Mouse (Mus musculus) thymus, adult 2 months (tissue): ENCODE results near the gene 4922502D21Rik. TPM values are rescaled to one million over a fixed set of nuclear protein-coding genes. Genes with fewer than 3 reads are reported as not detected.

Source experiments
- DNase-seq: peaks from one replicate; pipeline ENCODE4 v3.0.0; 2021
- H3K27ac ChIP-seq: fragments of 200-500 bp; 2 replicates; pipeline ENCODE4 v1.5.1; 2012; ENCODE audit warnings: low read length, control low read depth; ENCODE audit not compliant: control insufficient read depth, insufficient read depth
- H3K27me3 ChIP-seq: fragments of 200-500 bp; 2 replicates; pipeline ENCODE4 v1.6.1; 2012; ENCODE audit warnings: mild to moderate bottlenecking, low read length, moderate library complexity, mixed read lengths; ENCODE audit not compliant: control insufficient read depth, insufficient read depth
- H3K36me3 ChIP-seq: fragments of 200-500 bp; 2 replicates; pipeline ENCODE4 v1.6.1; 2012; ENCODE audit warnings: mild to moderate bottlenecking, low read length, moderate library complexity; ENCODE audit not compliant: control insufficient read depth, insufficient read depth
- H3K4me1 ChIP-seq: fragments of 200-500 bp; replicated peaks from 2 replicates; pipeline ENCODE4 v1.6.1; 2012; ENCODE audit warnings: low read length; ENCODE audit not compliant: control insufficient read depth, insufficient read depth
- H3K4me3 ChIP-seq: fragments of 200-500 bp; 2 replicates; pipeline ENCODE4 v1.5.1; 2012; ENCODE audit warnings: mild to moderate bottlenecking, low read length, control low read depth, moderate library complexity; ENCODE audit not compliant: control insufficient read depth, insufficient read depth
- CTCF ChIP-seq: fragments of 200-500 bp; IDR thresholded peaks from 2 replicates; pipeline ENCODE4 v1.5.1; 2012; ENCODE audit warnings: mild to moderate bottlenecking, control low read depth, low read length, moderate library complexity, borderline replicate concordance; ENCODE audit not compliant: control insufficient read depth, poor library complexity, insufficient read depth; ENCODE audit errors: extremely low read depth
- POLR2A ChIP-seq: fragments of 200-500 bp; IDR thresholded peaks from 2 replicates; pipeline ENCODE4 v1.6.1; 2012; ENCODE audit warnings: mild to moderate bottlenecking, low read length, control low read depth, moderate library complexity; ENCODE audit not compliant: control insufficient read depth, poor library complexity, insufficient read depth; ENCODE audit errors: extremely low read depth
- WGBS: fragments of 180-500 bp; shearing (Covaris S2); methylation state at CpG from one replicate; pipeline ENCODE4 v1.1.7; 2018; 5-methylcytosine and 5-hydroxymethylcytosine counted together
- polyA plus RNA-seq: library from polyadenylated mRNA; depleted of rRNA; stranded (reverse); fragments of >200 nt; gene quantifications from 2 replicates; pipeline ENCODE4 v1.2.3, GENCODE M21; 2012; rRNA removed

The 4922502D21Rik gene
- 0.10 and 0.15 TPM in 2 replicates for polyA plus RNA-seq

DNA sequence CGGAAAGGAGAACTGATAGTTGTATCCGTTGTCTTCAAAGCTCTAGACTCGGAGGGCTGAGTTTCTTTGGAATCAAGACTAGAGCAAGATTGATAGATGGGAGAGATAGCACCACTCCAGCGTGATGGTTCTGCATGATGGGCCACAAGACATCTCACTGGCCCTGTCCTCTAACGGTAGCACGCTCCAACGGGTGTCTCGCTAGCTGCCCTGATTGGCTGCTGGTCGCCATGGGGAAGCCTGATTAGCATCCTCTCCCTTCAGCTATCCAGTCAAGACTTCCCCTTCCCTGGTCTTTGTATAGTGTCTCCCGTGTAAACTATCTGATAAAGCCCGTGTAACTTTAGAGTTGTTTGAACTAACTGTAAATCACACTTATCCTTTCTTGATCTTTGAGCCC lies at the start of gene 4922502D21Rik:
Gene 4922502D21Rik (minus strand): TSS at position 187 of the 400 bp plus-strand sequence.
- no peak for TF ChIP-seq POLR2A
- TF ChIP-seq CTCF: no peak
- no peak for DNase-seq
- Histone ChIP-seq H3K27me3 (no peaks in the 10 kb centered on the region), H3K27ac (no peak within 1 kb of the TSS), H3K36me3 (no peaks in the 10 kb centered on the region), H3K4me1 (peaks cover 5% of the 10 kb centered on the region), H3K4me3 (no peak within 1 kb of the TSS)
- 79% methylated on average over 11 of the region's 11 CpGs for WGBS

DNA sequence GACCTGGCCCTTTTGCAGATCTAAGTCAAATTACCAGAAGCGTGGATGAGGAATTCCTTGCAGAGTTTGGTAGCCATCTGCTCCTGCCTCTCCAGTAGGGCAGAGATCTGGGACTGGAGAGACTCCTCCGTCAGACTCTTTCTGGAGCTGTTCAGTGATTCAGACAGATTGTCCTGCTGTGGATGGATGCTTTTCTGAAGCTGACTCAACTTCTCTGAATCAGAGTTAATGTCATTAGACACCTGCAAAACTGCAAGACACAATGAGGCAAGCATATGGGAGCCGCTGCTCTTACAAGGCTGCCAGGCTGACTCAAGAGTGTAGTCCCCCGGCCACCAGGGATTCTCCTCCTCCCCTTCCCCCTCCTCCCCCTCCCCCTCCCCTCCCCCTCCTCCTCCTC lies 48.9 kb upstream of the 4922502D21Rik start:
- Histone ChIP-seq H3K36me3 (no peaks in the 10 kb centered on the region), H3K27me3 (no peaks in the 10 kb centered on the region), H3K4me1 (no peaks in the 10 kb centered on the region), H3K27ac (no peak overlapping the region), H3K4me3 (no peak overlapping the region)
- WGBS: 88% methylated on average over 4 of the region's 4 CpGs
- TF ChIP-seq CTCF: no peak
- no peak for TF ChIP-seq POLR2A
- DNase-seq: no peak

DNA sequence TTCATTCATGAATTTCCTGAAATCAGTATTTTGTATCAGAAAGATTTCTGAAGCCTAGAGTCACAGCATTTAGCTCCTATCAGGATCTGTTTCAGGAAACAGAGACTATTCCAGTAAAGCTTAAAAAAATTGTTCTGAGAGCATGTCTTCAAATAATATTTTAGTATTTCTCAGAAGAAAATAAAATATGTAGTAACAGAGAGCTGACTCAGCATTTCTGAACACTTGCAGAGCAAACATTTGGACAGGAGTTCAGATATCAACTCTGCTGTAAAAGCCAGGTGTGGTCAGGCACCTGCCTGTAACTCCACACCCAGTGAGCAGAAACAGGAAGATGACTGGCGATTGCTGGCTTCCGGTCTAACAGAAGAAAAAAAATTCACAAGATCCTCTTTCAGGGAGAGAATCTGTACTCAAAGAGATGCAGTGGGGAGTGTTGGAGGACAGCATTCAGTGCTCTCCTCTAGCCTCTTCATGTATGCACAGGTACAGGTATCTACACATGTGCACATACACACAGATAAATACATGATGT lies 43.4 kb upstream of the 4922502D21Rik start:
- no peaks in the 10 kb centered on the region for H3K27me3 ChIP-seq
- TF ChIP-seq CTCF: no peak
- 3% methylated on average over 2 of the region's 2 CpGs for WGBS
- H3K4me1 ChIP-seq: no peaks in the 10 kb centered on the region; the same call in 1 of the 2 replicates
- H3K4me3 ChIP-seq: no peak overlapping the region
- DNase-seq: no peak
- H3K36me3 ChIP-seq: no peaks in the 10 kb centered on the region
- H3K27ac ChIP-seq: no peak overlapping the region

DNA sequence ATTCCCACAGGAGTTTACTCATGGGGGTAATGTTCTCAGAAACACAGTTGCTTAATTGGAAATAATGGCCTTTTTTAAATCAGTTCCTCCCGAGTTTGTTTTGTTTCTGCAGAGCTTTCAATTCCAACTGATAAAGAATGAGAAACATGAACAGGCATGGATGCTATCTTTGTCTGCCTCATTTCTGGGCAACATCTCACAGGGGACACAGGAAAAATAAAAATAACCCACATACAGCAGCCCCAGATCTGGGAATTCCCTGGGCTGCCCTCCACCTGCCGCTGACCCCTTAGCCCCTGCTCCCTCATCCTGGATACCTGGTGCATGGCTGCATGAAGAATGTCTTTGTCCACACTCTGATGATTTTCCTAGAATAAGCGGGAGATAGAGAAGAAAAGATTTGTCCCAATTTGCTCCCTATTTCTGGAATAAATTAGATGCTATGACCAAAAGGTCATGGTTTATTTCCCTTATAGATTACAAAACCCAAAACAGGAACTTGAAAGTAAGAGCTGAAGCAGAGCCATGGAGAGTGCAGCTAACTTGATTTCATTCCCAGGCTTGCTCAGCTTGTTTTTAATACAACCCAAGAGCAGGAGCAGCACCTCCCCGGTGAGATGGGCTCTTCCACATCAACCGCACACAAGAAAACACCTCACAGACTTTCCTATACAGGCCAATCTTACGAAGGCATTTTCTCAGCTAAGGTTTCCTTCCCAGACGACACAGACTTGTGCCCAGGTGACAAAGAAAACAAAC lies 38.0 kb upstream of the 4922502D21Rik start:
- Histone ChIP-seq H3K27me3 (no peaks in the 10 kb centered on the region), H3K36me3 (no peaks in the 10 kb centered on the region), H3K27ac (no peak overlapping the region), H3K4me1 (no peaks in the 10 kb centered on the region), H3K4me3 (no peak overlapping the region)
- WGBS: 75% methylated on average over 7 of the region's 7 CpGs
- TF ChIP-seq POLR2A (no peak), CTCF (no peak)
- no peak for DNase-seq

DNA sequence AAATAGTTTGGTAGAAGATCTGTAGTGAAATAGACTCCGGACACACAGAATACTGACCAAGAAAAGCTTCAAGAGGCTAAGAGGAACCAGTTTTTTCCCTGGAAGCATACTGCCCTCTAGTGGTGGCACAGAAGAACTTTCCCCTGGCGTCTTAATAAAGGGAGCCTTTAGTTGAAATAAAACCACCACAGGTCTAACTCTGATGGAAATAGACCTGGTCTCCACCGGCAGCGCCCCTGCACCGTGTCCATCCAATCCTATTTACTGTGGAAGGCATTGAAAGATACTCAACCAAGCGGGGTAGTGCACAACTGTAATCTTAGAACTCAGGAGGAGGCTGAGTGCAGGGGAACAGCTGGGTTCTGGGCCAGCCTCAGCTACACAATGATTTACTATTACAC lies 34.4 kb upstream of the 4922502D21Rik start:
- H3K27me3 ChIP-seq: no peaks in the 10 kb centered on the region
- TF ChIP-seq CTCF: no peak
- TF ChIP-seq POLR2A: no peak
- H3K4me3 ChIP-seq: no peak overlapping the region
- peak; percentile 51 for DNase-seq
- no peaks in the 10 kb centered on the region for H3K4me1 ChIP-seq
- no peaks in the 10 kb centered on the region for H3K36me3 ChIP-seq
- 11% methylated on average over 6 of the region's 6 CpGs for whole genome bisulfite sequencing
- no peak overlapping the region for H3K27ac ChIP-seq

DNA sequence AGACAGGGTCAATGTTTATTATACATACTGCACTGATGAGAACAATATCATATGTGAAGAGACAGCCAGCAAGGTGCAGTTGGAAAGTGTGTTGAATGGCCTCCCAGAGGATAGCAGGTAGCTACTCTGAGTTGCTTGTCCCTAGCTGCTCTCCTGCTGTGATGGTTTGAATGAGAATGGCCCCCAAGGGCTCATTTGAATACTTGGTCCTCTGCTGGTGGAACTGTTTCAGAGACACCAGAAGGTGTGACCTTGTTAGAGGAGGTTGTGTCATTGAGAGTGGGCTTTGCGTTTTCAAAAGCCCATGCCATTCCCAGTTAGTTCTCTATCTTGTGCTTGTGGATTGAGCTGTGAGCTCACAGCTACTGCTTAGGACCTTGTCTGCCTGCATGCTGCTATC lies 32.3 kb upstream of the 4922502D21Rik start:
- 91% methylated on average over 1 of the region's 1 CpGs for WGBS
- Histone ChIP-seq H3K27ac (no peak overlapping the region), H3K27me3 (no peaks in the 10 kb centered on the region), H3K36me3 (no peaks in the 10 kb centered on the region), H3K4me1 (no peaks in the 10 kb centered on the region), H3K4me3 (no peak overlapping the region)
- DNase-seq: no peak
- TF ChIP-seq CTCF (no peak), POLR2A (no peak)
